Mouse (Mus musculus) cerebral cortex, adult 2 months (tissue): ENCODE data around the gene Adcy5.

ENCODE experiments used
- WGBS: fragments of 180-500 bp; shearing (Covaris S2); methylation state at CpG from one replicate; pipeline ENCODE4 v1.1.7; 2018; 5-methylcytosine and 5-hydroxymethylcytosine counted together

Gene Adcy5

GRCm38 (mm10) chr16:35318397-35318796 is 163.7 kb downstream of the Adcy5 start:
- WGBS: 88% methylated on average over 6 of the region's 6 CpGs

DNA sequence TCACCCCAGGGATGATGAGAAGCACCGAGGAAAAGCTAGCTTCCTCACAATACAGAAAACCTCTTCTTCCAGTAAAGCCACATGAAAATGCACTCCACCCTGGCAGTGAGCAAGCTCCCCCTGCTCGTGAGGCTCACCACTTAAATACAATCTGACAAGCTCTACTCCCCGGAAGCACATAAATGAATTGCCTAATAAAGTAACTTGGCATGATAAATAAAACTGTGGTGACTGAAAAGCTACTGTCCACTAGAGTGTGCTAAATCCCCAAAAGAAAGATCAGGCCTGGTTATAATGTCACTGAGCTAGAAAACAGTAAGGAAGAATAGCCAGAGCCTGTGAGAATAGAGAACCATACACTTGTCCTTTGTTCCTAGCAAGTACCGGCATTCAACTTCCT is 164.7 kb downstream of the Adcy5 start:
- WGBS: 22% methylated on average over 4 of the region's 4 CpGs

DNA sequence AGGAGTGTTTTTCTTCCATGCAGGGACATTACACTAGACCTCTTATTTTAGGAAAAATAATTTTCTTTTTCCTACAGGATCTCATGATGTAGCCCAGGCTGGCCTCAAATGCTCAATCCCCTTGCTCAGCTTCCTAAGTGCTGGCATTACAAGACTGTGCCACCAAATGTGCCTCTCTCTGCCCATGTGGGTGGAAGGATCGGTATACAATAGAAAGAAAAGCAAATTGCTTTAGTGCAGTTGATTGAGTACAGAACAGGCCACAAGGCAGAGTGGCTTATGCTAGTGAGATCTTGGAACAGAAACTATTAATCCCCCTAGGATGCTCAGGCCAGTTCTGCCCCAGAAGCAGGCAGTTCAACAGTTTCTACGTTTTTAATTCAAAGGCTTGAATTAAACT is 165.1 kb downstream of the Adcy5 start:
- 67% methylated on average over 2 of the region's 2 CpGs for WGBS

- 85% methylated on average over 1 of the region's 1 CpGs for WGBS
Measured at GRCm38 (mm10) chr16:35330451-35330850, 175.8 kb downstream of the Adcy5 start.
